Mouse (Mus musculus): ENCODE data around the gene Kti12. TPM values are rescaled to one million over a fixed set of nuclear protein-coding genes. Genes with fewer than 3 reads are reported as not detected.

Kti12 gene
- total RNA-seq, 1 experiment: 26.7 TPM

GRCm38 (mm10) chr4:108887456-108887855 lies 39.9 kb downstream of the Kti12 start:
- Histone ChIP-seq H3K4me1 (ENCODE audit: control insufficient read depth in 2 of 2, insufficient read depth in 2 of 2, low read length in 2 of 2, poor library complexity in 1 of 2) (no peaks in the 10 kb centered on the region; a peak in 1 of 4 replicates), H3K9me3 (ENCODE audit: control insufficient read depth, insufficient read depth, low read depth, low read length) (no peaks in the 10 kb centered on the region), H3K27ac (ENCODE audit: insufficient read depth, low read depth, low read length, poor library complexity, severe bottlenecking) (no peak overlapping the region), H3K9ac (ENCODE audit: insufficient read depth, low read depth, low read length, poor library complexity, severe bottlenecking) (no peak overlapping the region), H3K36me3 (ENCODE audit: control insufficient read depth, insufficient read depth, low read length, poor library complexity, severe bottlenecking) (no peaks in the 10 kb centered on the region), H3K4me3 (ENCODE audit: insufficient read depth in 1 of 2, low read depth in 1 of 2, low read length in 2 of 2, poor library complexity in 1 of 2, severe bottlenecking in 1 of 2) (no peak overlapping the region)
- TF ChIP-seq ZC3H11A (IDR thresholded peaks at IDR 0.05; ENCODE audit: borderline replicate concordance, low read depth, low read length) (no peak), MAFK (IDR thresholded peaks at IDR 0.05; ENCODE audit: insufficient read depth, low read depth, low read length) (no peak), HCFC1 (IDR thresholded peaks at IDR 0.05; ENCODE audit: borderline replicate concordance, insufficient read depth, low read length) (no peak), CHD2 (IDR thresholded peaks at IDR 0.05; ENCODE audit: low read depth, low read length) (no peak), ZNF384 (IDR thresholded peaks at IDR 0.05; ENCODE audit: low read depth, low read length) (no peak)
- DNase-seq (ENCODE audit: low read depth, low spot score): no peak
- in situ Hi-C loops (cut with MboI; ENCODE audit: low sequenced_read_pairs in 2 of 2, unreplicated experiment in 2 of 2): no loop called here

- in situ Hi-C loops (cut with MboI; ENCODE audit: low sequenced_read_pairs in 2 of 2, unreplicated experiment in 2 of 2): no loop called here
- no peaks in the 10 kb centered on the region for H3K4me1 ChIP-seq (ENCODE audit: control insufficient read depth in 2 of 2, insufficient read depth in 2 of 2, low read length in 2 of 2, poor library complexity in 1 of 2)
- no peak for TF ChIP-seq HCFC1 (IDR thresholded peaks at IDR 0.05; ENCODE audit: borderline replicate concordance, insufficient read depth, low read length)
- no peak for TF ChIP-seq CHD2 (IDR thresholded peaks at IDR 0.05; ENCODE audit: low read depth, low read length)
- no peak for TF ChIP-seq ZC3H11A (IDR thresholded peaks at IDR 0.05; ENCODE audit: borderline replicate concordance, low read depth, low read length)
- no peak for TF ChIP-seq MAFK (IDR thresholded peaks at IDR 0.05; ENCODE audit: insufficient read depth, low read depth, low read length)
- no peak for TF ChIP-seq ZNF384 (IDR thresholded peaks at IDR 0.05; ENCODE audit: low read depth, low read length)
- H3K9me3 ChIP-seq (ENCODE audit: control insufficient read depth, insufficient read depth, low read depth, low read length): no peaks in the 10 kb centered on the region
- no peak overlapping the region for H3K4me3 ChIP-seq (ENCODE audit: insufficient read depth in 1 of 2, low read depth in 1 of 2, low read length in 2 of 2, poor library complexity in 1 of 2, severe bottlenecking in 1 of 2)
- H3K9ac ChIP-seq (ENCODE audit: insufficient read depth, low read depth, low read length, poor library complexity, severe bottlenecking): no peak overlapping the region
- no peaks in the 10 kb centered on the region for H3K36me3 ChIP-seq (ENCODE audit: control insufficient read depth, insufficient read depth, low read length, poor library complexity, severe bottlenecking)
- H3K27ac ChIP-seq (ENCODE audit: insufficient read depth, low read depth, low read length, poor library complexity, severe bottlenecking): no peak overlapping the region
- DNase-seq (ENCODE audit: low read depth, low spot score): no peak
Observed at GRCm38 (mm10) chr4:108890876-108891275, 43.3 kb downstream of the Kti12 start.

Other genes starting within 250 kb of the Kti12 start
- gene Cc2d1b, start 227.8 kb upstream of the Kti12 start, total RNA-seq (2012; rRNA removed): 77.1 and 112 TPM in 2 replicates
- gene 3110021N24Rik, start 128.1 kb upstream of the Kti12 start, total RNA-seq (2012; rRNA removed): 0.27 and 0.32 TPM in 2 replicates
- gene Zfyve9, start 67.0 kb upstream of the Kti12 start, total RNA-seq (2012; rRNA removed): 7.8 and 8.7 TPM in 2 replicates
- gene Btf3l4, start 14.2 kb upstream of the Kti12 start, total RNA-seq (2012; rRNA removed): 40.9 and 44.6 TPM in 2 replicates
- 65.1 and 91.4 TPM in 2 replicates for gene Txndc12, start 13.2 kb upstream of the Kti12 start, total RNA-seq (2012; rRNA removed)
- 2.6 and 3.1 TPM in 2 replicates for gene A730015C16Rik, start 834 bp downstream of the Kti12 start, total RNA-seq (2012; rRNA removed)
- 2.3 and 5.1 TPM in 2 replicates for gene Rab3b, start 31.3 kb downstream of the Kti12 start, total RNA-seq (2012; rRNA removed)
- gene Nrd1, start 152.9 kb downstream of the Kti12 start, total RNA-seq (2012; rRNA removed): 53.9 and 58.5 TPM in 2 replicates

Data from ES-E14 (cell line).